Mouse (Mus musculus): ENCODE measurements at regions not wholly inside any gene's neighbourhood (a gene's known extent, or its start where the extent isn't known, plus 50 kb on each side); places are given as distances from the start of the nearest gene placed in this dataset.

GRCm38 (mm10) chr12:50261072-50261471, 387.8 kb downstream of the Prkd1 start:
- no peak for TF ChIP-seq CTCF (IDR thresholded peaks at IDR 0.05; ENCODE audit: low read depth, low read length)
- no peak for TF ChIP-seq GATA1 (IDR thresholded peaks at IDR 0.05; ENCODE audit: borderline replicate concordance, low read length)
- no peak for TF ChIP-seq POLR2AphosphoS5 (IDR thresholded peaks at IDR 0.05; ENCODE audit: insufficient replicate concordance, low read depth, low read length)
- no peak for TF ChIP-seq GATA2 (IDR thresholded peaks at IDR 0.05; ENCODE audit: borderline replicate concordance, low read depth, low read length)

Measured in G1E (cell line).